Mouse (Mus musculus) left cerebral cortex, adult 9 months (tissue): Measurements from ENCODE around the gene Emx2.

Experiments used
- DNase-seq, 2 experiments: peaks; one replicate each; pipeline ENCODE4 v3.0.0; 2022; ENCODE audit warnings: low spot score in 2 of 2

Gene Emx2

GRCm38 (mm10) chr19:59461481-59462421 lies 3.6 kb downstream of the Emx2 start:
- DNase-seq = no peak

- no peak for DNase-seq
Measured at GRCm38 (mm10) chr19:59462459-59463292, 4.5 kb downstream of the Emx2 start.

- no peak for DNase-seq
Measured at GRCm38 (mm10) chr19:59463842-59464443, 5.8 kb downstream of the Emx2 start.

GRCm38 (mm10) chr19:59465281-59465680 lies 7.1 kb downstream of the Emx2 start:
- no peak for DNase-seq

- no peak for DNase-seq
Measured at GRCm38 (mm10) chr19:59465751-59466410, 7.7 kb downstream of the Emx2 start.

- DNase-seq = no peak
Measured at GRCm38 (mm10) chr19:59466417-59466937, 8.3 kb downstream of the Emx2 start.

- DNase-seq = no peak
Measured at GRCm38 (mm10) chr19:59467016-59467412, 8.8 kb downstream of the Emx2 start.

GRCm38 (mm10) chr19:59467413-59468064 lies 9.4 kb downstream of the Emx2 start:
- no peak for DNase-seq

GRCm38 (mm10) chr19:59468065-59468810 lies 10.1 kb downstream of the Emx2 start:
- DNase-seq = no peak

GRCm38 (mm10) chr19:59469035-59469949 lies 11.1 kb downstream of the Emx2 start:
- no peak for DNase-seq

- no peak for DNase-seq
Measured at GRCm38 (mm10) chr19:59470074-59470630, 12.0 kb downstream of the Emx2 start.

- no peak for DNase-seq
Measured at GRCm38 (mm10) chr19:59470913-59471312, 12.7 kb downstream of the Emx2 start.

GRCm38 (mm10) chr19:59472844-59473243 lies 14.7 kb downstream of the Emx2 start:
- DNase-seq = no peak

GRCm38 (mm10) chr19:59479912-59480311 lies 21.7 kb downstream of the Emx2 start:
- DNase-seq = no peak

- DNase-seq = no peak
Measured at GRCm38 (mm10) chr19:59480563-59480962, 22.4 kb downstream of the Emx2 start.

GRCm38 (mm10) chr19:59492258-59492657 lies 34.1 kb downstream of the Emx2 start:
- no peak for DNase-seq

- DNase-seq = no peak
Measured at GRCm38 (mm10) chr19:59496832-59497231, 38.7 kb downstream of the Emx2 start.

GRCm38 (mm10) chr19:59508896-59509295 lies 50.7 kb downstream of the Emx2 start:
- DNase-seq = no peak

GRCm38 (mm10) chr19:59513181-59513580 lies 55.0 kb downstream of the Emx2 start:
- DNase-seq = no peak
